Mouse (Mus musculus): ENCODE measurements around the gene Olfr1380. TPM values are rescaled to one million over a fixed set of nuclear protein-coding genes. Genes with fewer than 3 reads are reported as not detected.
"Not testable (repeated sequence)": the region's sequence is repeated elsewhere in the genome, so short reads cannot be mapped to it uniquely, and the experiment has no call there.

Gene Olfr1380
- polyA plus RNA-seq, 1 experiment from 2014 or later, result not detected

DNA sequence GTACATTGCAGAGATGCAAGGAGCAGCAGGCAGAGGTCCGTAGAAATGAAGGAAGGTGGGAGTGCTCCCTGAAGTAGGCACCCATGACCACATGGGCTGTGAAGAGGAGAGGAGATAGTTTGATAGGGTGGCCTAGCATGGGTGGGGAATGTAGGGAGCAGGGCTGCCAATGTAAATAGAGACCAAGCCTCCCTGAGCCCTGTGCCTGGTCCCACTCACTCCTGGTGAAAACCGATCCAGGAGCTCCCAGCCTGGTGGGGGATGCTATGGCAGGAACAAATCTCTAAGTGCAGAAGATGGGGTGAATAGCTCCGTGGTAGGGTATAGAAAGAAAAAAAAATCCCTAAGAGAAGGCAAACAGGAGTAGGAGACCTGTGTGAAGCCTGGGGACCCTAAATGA is 54.7 kb downstream of the Olfr1380 start:
- not testable (repeated sequence) for H3K36me3 ChIP-seq (ENCODE audit: control insufficient read depth, insufficient read depth, low read length); ATAC-seq (ENCODE audit: insufficient number of reproducible peaks, insufficient read depth, low FRiP score, low read depth); H3K9ac ChIP-seq (ENCODE audit: low read length); H3K27me3 ChIP-seq (ENCODE audit: control insufficient read depth, insufficient read depth, low read length); H3K9me3 ChIP-seq (ENCODE audit: control insufficient read depth, low read length); H3K27ac ChIP-seq (replicated peaks in 1 of 2; ENCODE audit: control insufficient read depth in 1 of 2, insufficient read depth in 1 of 2, low read depth in 2 of 2, low read length in 2 of 2)
- H3K4me1 ChIP-seq (ENCODE audit: control insufficient read depth in 2 of 2, insufficient read depth in 2 of 2, low read length in 2 of 2), result peaks cover 18 to 28% of the 10 kb centered on the region in 2 experiments
- H3K4me2 ChIP-seq (ENCODE audit: low read length), result peak overlapping the region; percentile 76
- H3K4me3 ChIP-seq (ENCODE audit: control insufficient read depth in 1 of 2, insufficient read depth in 1 of 2, low read depth in 1 of 2, low read length in 2 of 2), result peak overlapping the region in 1 of 2 experiments; percentile 19; a peak in 3 of 4 replicates
- WGBS, result 26% methylated on average over 3 of the region's 3 CpGs

DNA sequence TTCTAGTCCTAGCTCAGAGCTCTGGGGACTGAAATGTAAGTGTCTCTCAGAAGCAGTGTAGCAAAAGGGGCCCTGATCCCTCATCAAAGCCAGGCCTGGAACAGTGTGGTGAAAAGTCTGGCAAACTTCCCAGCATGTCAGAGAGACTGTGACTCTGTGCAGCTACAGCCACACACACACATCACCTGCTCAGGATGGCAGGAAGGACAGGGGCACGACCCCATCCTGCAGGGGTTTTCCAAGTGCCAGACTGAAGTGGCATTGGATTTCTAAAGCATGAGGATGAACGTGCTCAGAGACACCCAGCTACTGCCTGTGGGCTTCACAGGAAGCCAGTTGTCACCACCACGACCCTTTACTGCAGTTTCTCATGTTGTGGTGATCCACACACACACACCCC is 55.5 kb downstream of the Olfr1380 start:
- H3K27ac ChIP-seq (replicated peaks in 1 of 2; ENCODE audit: control insufficient read depth in 1 of 2, insufficient read depth in 1 of 2, low read depth in 2 of 2, low read length in 2 of 2), result no peak overlapping the region
- no peaks in the 10 kb centered on the region for H3K9me3 ChIP-seq (ENCODE audit: control insufficient read depth, low read length)
- no peaks in the 10 kb centered on the region for H3K27me3 ChIP-seq (ENCODE audit: control insufficient read depth, insufficient read depth, low read length)
- no peaks in the 10 kb centered on the region for H3K36me3 ChIP-seq (ENCODE audit: control insufficient read depth, insufficient read depth, low read length)
- no peak overlapping the region for H3K9ac ChIP-seq (ENCODE audit: low read length)
- peaks cover 18 to 28% of the 10 kb centered on the region in 2 experiments for H3K4me1 ChIP-seq (ENCODE audit: control insufficient read depth in 2 of 2, insufficient read depth in 2 of 2, low read length in 2 of 2)
- peak overlapping the region; percentile 76; the same call in 1 of the 2 replicates for H3K4me2 ChIP-seq (ENCODE audit: low read length)
- no peak overlapping the region for H3K4me3 ChIP-seq (ENCODE audit: control insufficient read depth in 1 of 2, insufficient read depth in 1 of 2, low read depth in 1 of 2, low read length in 2 of 2)
- ATAC-seq (ENCODE audit: insufficient number of reproducible peaks, insufficient read depth, low FRiP score, low read depth), result no peak
- 12% methylated on average over 3 of the region's 3 CpGs for WGBS

DNA sequence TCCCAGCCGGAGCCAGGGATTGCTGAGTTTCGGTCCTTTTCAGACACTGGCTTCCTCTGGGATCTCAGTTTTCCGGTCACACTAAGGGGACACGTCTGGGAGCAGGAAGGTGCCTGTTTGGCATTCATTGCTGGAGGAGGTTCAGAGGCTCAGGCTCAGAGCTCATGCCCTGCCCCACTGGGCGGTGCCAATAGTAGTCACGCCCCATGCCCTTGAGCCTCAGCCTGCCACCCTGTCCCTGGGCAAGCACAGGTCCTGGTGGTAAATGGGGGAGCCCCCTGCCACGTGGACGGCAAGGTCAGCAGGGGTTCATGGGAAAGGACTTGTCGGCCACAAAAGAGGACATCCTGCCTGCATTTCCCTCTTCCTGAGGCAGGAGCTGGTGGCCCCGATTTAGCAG is 56.7 kb downstream of the Olfr1380 start:
- Histone ChIP-seq H3K27me3 (ENCODE audit: control insufficient read depth, insufficient read depth, low read length) (no peaks in the 10 kb centered on the region), H3K4me1 (ENCODE audit: control insufficient read depth in 2 of 2, insufficient read depth in 2 of 2, low read length in 2 of 2) (peaks cover 20 to 28% of the 10 kb centered on the region in 2 experiments), H3K27ac (replicated peaks in 1 of 2; ENCODE audit: control insufficient read depth in 1 of 2, insufficient read depth in 1 of 2, low read depth in 2 of 2, low read length in 2 of 2) (no peak overlapping the region), H3K9me3 (ENCODE audit: control insufficient read depth, low read length) (no peaks in the 10 kb centered on the region), H3K4me2 (ENCODE audit: low read length) (peak overlapping the region; percentile 27; the same call in 1 of the 2 replicates), H3K9ac (ENCODE audit: low read length) (no peak overlapping the region), H3K4me3 (ENCODE audit: control insufficient read depth in 1 of 2, insufficient read depth in 1 of 2, low read depth in 1 of 2, low read length in 2 of 2) (no peak overlapping the region), H3K36me3 (ENCODE audit: control insufficient read depth, insufficient read depth, low read length) (no peaks in the 10 kb centered on the region)
- ATAC-seq (ENCODE audit: insufficient number of reproducible peaks, insufficient read depth, low FRiP score, low read depth), result peak; percentile 44
- 5% methylated on average over 10 of the region's 10 CpGs for WGBS

Other genes with a start within 250 kb of the Olfr1380 start
- not detected in 2 replicates for gene Olfr1391, start 234.1 kb upstream of the Olfr1380 start, polyA plus RNA-seq (2014; fragmentation: Nextera tagmentation; extraction: Ambion mirVana)
- not detected in 2 replicates for gene Olfr1390, start 221.7 kb upstream of the Olfr1380 start, polyA plus RNA-seq (2014; fragmentation: Nextera tagmentation; extraction: Ambion mirVana)
- not detected in 2 replicates for gene Olfr1389, start 133.8 kb upstream of the Olfr1380 start, polyA plus RNA-seq (2014; fragmentation: Nextera tagmentation; extraction: Ambion mirVana)
- gene Olfr1388, start 120.3 kb upstream of the Olfr1380 start, polyA plus RNA-seq (2014; fragmentation: Nextera tagmentation; extraction: Ambion mirVana), result not detected in 2 replicates
- not detected in 2 replicates for gene Olfr1387, start 101.5 kb upstream of the Olfr1380 start, polyA plus RNA-seq (2014; fragmentation: Nextera tagmentation; extraction: Ambion mirVana)
- gene Olfr1386, start 91.8 kb upstream of the Olfr1380 start, polyA plus RNA-seq (2014; fragmentation: Nextera tagmentation; extraction: Ambion mirVana), result not detected in 2 replicates
- gene Olfr1385, start 67.8 kb upstream of the Olfr1380 start, polyA plus RNA-seq (2014; fragmentation: Nextera tagmentation; extraction: Ambion mirVana), result not detected in 2 replicates
- gene Olfr1384, start 50.2 kb upstream of the Olfr1380 start, polyA plus RNA-seq (2014; fragmentation: Nextera tagmentation; extraction: Ambion mirVana), result not detected in 2 replicates
- not detected in 2 replicates for gene Olfr1383, start 37.2 kb upstream of the Olfr1380 start, polyA plus RNA-seq (2014; fragmentation: Nextera tagmentation; extraction: Ambion mirVana)
- not detected in 2 replicates for gene Olfr1382, start 28.6 kb upstream of the Olfr1380 start, polyA plus RNA-seq (2014; fragmentation: Nextera tagmentation; extraction: Ambion mirVana)
- not detected in 2 replicates for gene Olfr1381, start 13.4 kb upstream of the Olfr1380 start, polyA plus RNA-seq (2014; fragmentation: Nextera tagmentation; extraction: Ambion mirVana)
- 9.3 and 10.0 TPM in 2 replicates for gene Flt4, start 52.4 kb downstream of the Olfr1380 start, polyA plus RNA-seq (2014; fragmentation: Nextera tagmentation; extraction: Ambion mirVana)
- gene Scgb3a1, start 106.7 kb downstream of the Olfr1380 start, polyA plus RNA-seq (2014; fragmentation: Nextera tagmentation; extraction: Ambion mirVana), result 0.78 and 1.1 TPM in 2 replicates
- 38.7 and 42.4 TPM in 2 replicates for gene Cnot6, start 155.8 kb downstream of the Olfr1380 start, polyA plus RNA-seq (2014; fragmentation: Nextera tagmentation; extraction: Ambion mirVana)
- 7.8 and 8.5 TPM in 2 replicates for gene Gfpt2, start 237.3 kb downstream of the Olfr1380 start, polyA plus RNA-seq (2014; fragmentation: Nextera tagmentation; extraction: Ambion mirVana)